Mouse (Mus musculus) lung, postnatal 0 days (tissue): Measurements from ENCODE around the gene Gm36079. TPM values are rescaled to one million over a fixed set of nuclear protein-coding genes. Genes with fewer than 3 reads are reported as not detected.
"Not testable (repeated sequence)": the region's sequence is repeated elsewhere in the genome, so short reads cannot be mapped to it uniquely, and the experiment has no call there.

Source experiments
- ATAC-seq: fragments of 200-750 bp; cut with Nextera tagmentation; 2 replicates; pipeline ENCODE4 v1.8.0; 2017; ENCODE audit warnings: moderate library complexity
- DNase-seq: peaks from one replicate; pipeline ENCODE4 v3.0.0-alpha.2; 2016; ENCODE audit warnings: low spot score
- H3K27ac ChIP-seq: fragments of 300-500 bp; sonication (generic); 2 replicates; pipeline ENCODE4 v1.5.1; 2014; ENCODE audit warnings: antibody characterized with exemption, mild to moderate bottlenecking, low read length, mixed read lengths
- H3K27me3 ChIP-seq: fragments of 300-500 bp; sonication (generic); replicated peaks from 2 replicates; pipeline ENCODE4 v1.6.1; 2014; ENCODE audit warnings: low read length, mixed read lengths; ENCODE audit not compliant: insufficient read depth
- H3K36me3 ChIP-seq: fragments of 300-500 bp; sonication (generic); 2 replicates; pipeline ENCODE4 v1.6.1; 2014; ENCODE audit warnings: low read length, mixed read lengths; ENCODE audit not compliant: insufficient read depth
- H3K4me1 ChIP-seq: fragments of 300-500 bp; sonication (generic); 2 replicates; pipeline ENCODE4 v1.6.1; 2014; ENCODE audit warnings: antibody characterized with exemption, low read depth, low read length, mixed read lengths; ENCODE audit not compliant: insufficient read depth
- H3K4me2 ChIP-seq: fragments of 300-500 bp; sonication (generic); replicated peaks from 2 replicates; pipeline ENCODE4 v1.6.1; 2014; ENCODE audit warnings: low read depth, mild to moderate bottlenecking, low read length, moderate library complexity, mixed read lengths
- H3K4me3 ChIP-seq: fragments of 300-500 bp; sonication (generic); 2 replicates; pipeline ENCODE4 v1.5.1; 2014; ENCODE audit warnings: low read depth, low read length
- H3K9ac ChIP-seq: fragments of 300-500 bp; sonication (generic); replicated peaks from 2 replicates; pipeline ENCODE4 v1.6.1; 2014; ENCODE audit warnings: low read depth, mild to moderate bottlenecking
- H3K9me3 ChIP-seq: fragments of 300-500 bp; sonication (generic); 2 replicates; pipeline ENCODE4 v1.6.1; 2016; ENCODE audit warnings: low read length, mixed read lengths
- WGBS: fragments of 180-500 bp; shearing (Covaris S2); extraction: QIAGEN DNeasy Blood & Tissue Kit; methylation state at CpG from one replicate; pipeline ENCODE4 v1.1.7; 2014; 5-methylcytosine and 5-hydroxymethylcytosine counted together
- polyA plus RNA-seq: library from polyadenylated mRNA; unstranded; fragments of >200 nt; fragmentation: Nextera tagmentation; extraction: Ambion mirVana; gene quantifications from 2 replicates; pipeline ENCODE4 v1.2.1, GENCODE M21; 2015

The Gm36079 gene
- polyA plus RNA-seq, 1 experiment from 2014 or later: not detected

GRCm38 (mm10) chr13:119991917-119992496, 34.8 kb downstream of the Gm36079 start:
- H3K4me2 ChIP-seq, H3K27ac ChIP-seq, H3K9me3 ChIP-seq, ATAC-seq, H3K4me1 ChIP-seq, H3K27me3 ChIP-seq, H3K36me3 ChIP-seq, H3K4me3 ChIP-seq, DNase-seq, H3K9ac ChIP-seq: not testable (repeated sequence)
- no CpG with 5 or more reads among the region's 10 CpGs for WGBS

DNA sequence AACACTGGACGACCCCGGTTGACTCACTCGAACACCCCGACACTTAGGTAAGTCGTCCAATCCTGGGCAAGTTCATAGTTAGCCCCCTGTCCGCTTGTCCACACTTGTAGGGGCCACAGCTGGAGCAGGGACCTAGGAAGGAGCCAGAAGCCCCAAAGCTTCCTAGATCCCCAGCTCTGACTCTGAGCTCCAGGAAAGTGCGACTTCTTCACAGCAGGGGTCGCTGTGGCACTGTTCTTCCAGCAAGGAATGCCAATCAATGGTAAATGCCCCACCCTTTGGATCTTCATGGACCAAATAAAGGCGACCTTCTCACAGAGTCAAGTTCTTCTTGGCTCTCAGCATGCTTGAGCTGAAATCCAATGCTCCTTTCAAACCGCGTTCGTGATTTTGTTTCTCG, 35.5 kb downstream of the Gm36079 start:
- H3K4me3 ChIP-seq, H3K4me1 ChIP-seq, H3K36me3 ChIP-seq, H3K27ac ChIP-seq, DNase-seq, H3K9me3 ChIP-seq, H3K4me2 ChIP-seq, H3K27me3 ChIP-seq, ATAC-seq, H3K9ac ChIP-seq: not testable (repeated sequence)
- WGBS: no CpG with 5 or more reads among the region's 13 CpGs

Other genes starting within 250 kb of the Gm36079 start
- 25.0 and 25.2 TPM in 2 replicates for gene Zfp131, start 236.1 kb downstream of the Gm36079 start, polyA plus RNA-seq
- gene AF067063, start 196.8 kb downstream of the Gm36079 start, polyA plus RNA-seq: not detected in 2 replicates
- not detected in 2 replicates for gene D13Ertd608e, start 191.0 kb downstream of the Gm36079 start, polyA plus RNA-seq
- gene Tcstv1, start 132.2 kb downstream of the Gm36079 start, polyA plus RNA-seq: not detected in 2 replicates
- not detected in 2 replicates for gene Gm21761, start 97.7 kb downstream of the Gm36079 start, polyA plus RNA-seq
- gene B020031M17Rik, start 76.2 kb downstream of the Gm36079 start, polyA plus RNA-seq: not detected in 2 replicates
- 0.38 and 0.54 TPM in 2 replicates for gene Gm21188, start 25.2 kb upstream of the Gm36079 start, polyA plus RNA-seq
- not detected in 2 replicates for gene Gm20767, start 113.2 kb upstream of the Gm36079 start, polyA plus RNA-seq
- not detected in 2 replicates for gene Gm21818, start 145.4 kb upstream of the Gm36079 start, polyA plus RNA-seq
- gene Gm21762, start 188.9 kb upstream of the Gm36079 start, polyA plus RNA-seq: not detected in 2 replicates
- gene Gm21731, start 212.1 kb upstream of the Gm36079 start, polyA plus RNA-seq: not detected in 2 replicates
- not detected in 2 replicates for gene AF067061, start 236.1 kb upstream of the Gm36079 start, polyA plus RNA-seq